ENCODE assay signal across 8 mouse cellular contexts in genomic region chr2:32961192-32961995, GRCm38 (mm10). TPM values are rescaled to one million over a fixed set of nuclear protein-coding genes. Genes with fewer than 3 reads are reported as not detected.
DNase-seq lines count a peak whose midpoint lies in the region; ATAC-seq lines count a peak whose summit lies in the region.

TSS of gene Rpl12 (plus strand) at chr2:32961559.
TSS of gene Lrsam1 (minus strand) at chr2:32961614.

- no peaks in the 10 kb centered on the region for H3K9me3 ChIP-seq in hindbrain, embryonic 10.5 days

- H3K27ac ChIP-seq in hindbrain, embryonic 10.5 days: peak within 1 kb of the TSS; percentile 97

- ATAC-seq in frontal cortex, adult (ENCODE audit: low TSS enrichment): peak; percentile 83

- peaks cover 50% of the 10 kb centered on the region for H3K36me3 ChIP-seq in hindbrain, embryonic 10.5 days

- peak; percentile 77 for DNase-seq in MEL-GATA-1-ER (ENCODE audit: extremely low read depth, low read depth)
- DNase-seq in cerebellum, adult 8-10 months: peak; percentile 90
- peak; percentile 95 for DNase-seq in hindbrain, embryonic 10.5 days (ENCODE audit: low spot score)
- DNase-seq in layer of hippocampus, postnatal 10 days (ENCODE audit: low spot score in 2 of 2): peak; percentile 93 to 95
- DNase-seq in lung, postnatal 10 days: peak; percentile 98
- peak; percentile 95 for DNase-seq in ovary, postnatal 36 days (ENCODE audit: low spot score)
- DNase-seq in thymus, postnatal 25 days: peak; percentile 96

- peaks cover 57% of the 10 kb centered on the region for H3K4me1 ChIP-seq in hindbrain, embryonic 10.5 days (replicated peaks)

- WGBS in hindbrain, embryonic 10.5 days: 3% methylated on average over 55 of the region's 55 CpGs

- peak within 1 kb of the TSS; percentile 98 for H3K4me3 ChIP-seq in hindbrain, embryonic 10.5 days

- no peaks in the 10 kb centered on the region for H3K27me3 ChIP-seq in hindbrain, embryonic 10.5 days (ENCODE audit: insufficient read depth, poor library complexity, severe bottlenecking)

RNA-seq across cellular contexts. Expression of gene Rpl12, which starts in this region (rescaled TPM):
- polyA plus RNA-seq in hindbrain, embryonic 10.5 days (2016; fragmentation: Nextera tagmentation; extraction: Ambion mirVana): 131 and 166 TPM in 2 replicates
- 100 to 1,000 TPM; 155 to 179 TPM for total RNA-seq in layer of hippocampus, postnatal 10 days (2021)

RNA-seq across cellular contexts. Expression of gene Lrsam1, which starts in this region (rescaled TPM):
- polyA plus RNA-seq in hindbrain, embryonic 10.5 days (2016; fragmentation: Nextera tagmentation; extraction: Ambion mirVana): 11.5 TPM in 2 replicates
- 10 to 100 TPM; 36.5 to 40.4 TPM for total RNA-seq in layer of hippocampus, postnatal 10 days (2021)

Comparison
In these comparisons a context has a peak if more than half of its experiments do, and no peak if none do; other contexts are left out.
1. Peak in every context shown above with its lines: DNase-seq, ATAC-seq, H3K4me3 ChIP-seq and H3K27ac ChIP-seq.